Mouse (Mus musculus): Measurements from ENCODE around the gene Ulk1.
A peak's percentile ranks its signal among the peaks of the same experiment; 100 is the strongest.
"Not testable (repeated sequence)": the region's sequence is repeated elsewhere in the genome, so short reads cannot be mapped to it uniquely, and the experiment has no call there.

The Ulk1 gene

GRCm38 (mm10) chr5:110804012-110804743 lies 5.7 kb downstream of the Ulk1 start:
- no peak for DNase-seq (ENCODE audit: low spot score in 2 of 2)

GRCm38 (mm10) chr5:110802809-110803208 lies 7.1 kb downstream of the Ulk1 start:
- DNase-seq (ENCODE audit: low spot score in 2 of 2), result no peak

GRCm38 (mm10) chr5:110802186-110802585 lies 7.7 kb downstream of the Ulk1 start:
- DNase-seq (ENCODE audit: low spot score in 2 of 2), result no peak

- DNase-seq (ENCODE audit: low spot score in 2 of 2), result peak in 1 of 2 experiments; percentile 64
Measured at GRCm38 (mm10) chr5:110801036-110801624, 8.8 kb downstream of the Ulk1 start.

GRCm38 (mm10) chr5:110797696-110798095 lies 12.2 kb downstream of the Ulk1 start:
- no peak for DNase-seq (ENCODE audit: low spot score in 2 of 2)

- no peak for DNase-seq (ENCODE audit: low spot score in 2 of 2)
Measured at GRCm38 (mm10) chr5:110794363-110794762, 15.5 kb downstream of the Ulk1 start.

- DNase-seq (ENCODE audit: low spot score in 2 of 2), result no peak
Measured at GRCm38 (mm10) chr5:110788684-110789083, 21.2 kb downstream of the Ulk1 start.

GRCm38 (mm10) chr5:110786081-110786835 lies 23.6 kb downstream of the Ulk1 start:
- no peak for DNase-seq (ENCODE audit: low spot score in 2 of 2)

- DNase-seq (ENCODE audit: low spot score in 2 of 2), result no peak
Measured at GRCm38 (mm10) chr5:110783150-110783549, 26.7 kb downstream of the Ulk1 start.

GRCm38 (mm10) chr5:110781529-110782238 lies 28.2 kb downstream of the Ulk1 start:
- DNase-seq (ENCODE audit: low spot score in 2 of 2), result no peak

- no peak for DNase-seq (ENCODE audit: low spot score in 2 of 2)
Measured at GRCm38 (mm10) chr5:110780761-110781528, 29.0 kb downstream of the Ulk1 start.

- peak; percentile 91 to 96 for DNase-seq (ENCODE audit: low spot score in 2 of 2)
Measured at GRCm38 (mm10) chr5:110779998-110780760, 29.7 kb downstream of the Ulk1 start, which contains the start of gene Pus1. Gene Pus1 (minus strand): TSS chr5:110780659.

- no peak for DNase-seq (ENCODE audit: low spot score in 2 of 2)
Measured at GRCm38 (mm10) chr5:110779276-110779997, 30.5 kb downstream of the Ulk1 start.

- no peak for DNase-seq (ENCODE audit: low spot score in 2 of 2)
Measured at GRCm38 (mm10) chr5:110778263-110778662, 31.6 kb downstream of the Ulk1 start.

- DNase-seq (ENCODE audit: low spot score in 2 of 2), result no peak
Measured at GRCm38 (mm10) chr5:110776141-110776540, 33.8 kb downstream of the Ulk1 start.

GRCm38 (mm10) chr5:110774511-110774910 lies 35.4 kb downstream of the Ulk1 start:
- DNase-seq (ENCODE audit: low spot score in 2 of 2), result no peak

- not testable (repeated sequence) for DNase-seq (ENCODE audit: low spot score in 2 of 2)
Measured at GRCm38 (mm10) chr5:110772945-110773344, 37.0 kb downstream of the Ulk1 start.

GRCm38 (mm10) chr5:110770448-110771158 lies 39.3 kb downstream of the Ulk1 start, which contains the start of gene Ep400:
Gene Ep400 (minus strand): TSS chr5:110770717.
- DNase-seq (ENCODE audit: low spot score in 2 of 2), result peak; percentile 99

GRCm38 (mm10) chr5:110770031-110770445 lies 39.9 kb downstream of the Ulk1 start:
- DNase-seq (ENCODE audit: low spot score in 2 of 2), result no peak

All from urinary bladder, adult 18-20 months (tissue).